Mouse (Mus musculus) CH12.LX (cell line): Measurements from ENCODE around the gene Slc38a3.

ENCODE experiments used
- CTCF ChIP-seq, 2 experiments: IDR thresholded peaks in 1 of 2; conservative IDR thresholded peaks in 1 of 2; 2 replicates each; pipeline ENCODE4 v1.5.1; 2011 to 2012; ENCODE audit warnings: low read depth in 2 of 2, low read length in 2 of 2, improper control_type of control experiment in 1 of 2, inconsistent platforms in 1 of 2, mild to moderate bottlenecking in 1 of 2, moderate library complexity in 1 of 2
- ELF1 ChIP-seq: IDR thresholded peaks from 2 replicates; pipeline ENCODE4 v1.6.1; 2014; ENCODE audit warnings: low read depth, mild to moderate bottlenecking, inconsistent platforms, low read length, improper control_type of control experiment

- TF ChIP-seq CTCF (conservative IDR thresholded peaks at IDR 0.05 in 1 of 2, IDR thresholded peaks at IDR 0.05 in 1 of 2; ENCODE audit: low read depth in 2 of 2, low read length in 2 of 2): no peak
- no peak for TF ChIP-seq ELF1
Measured at GRCm38 (mm10) chr9:107698611-107699190, 29.4 kb upstream of the Slc38a3 start.
